Mouse (Mus musculus) forebrain, embryonic 15.5 days (tissue): ENCODE results near the gene Klhl8. TPM values are rescaled to one million over a fixed set of nuclear protein-coding genes. Genes with fewer than 3 reads are reported as not detected.

Experiments used
- ATAC-seq: fragments of 200-750 bp; cut with Nextera tagmentation; replicated peaks from 2 replicates; pipeline ENCODE4 v1.8.0; 2017; ENCODE audit warnings: mild to moderate bottlenecking, moderate TSS enrichment, moderate library complexity
- H3K27ac ChIP-seq: fragments of 300-500 bp; sonication (generic); replicated peaks from 2 replicates; pipeline ENCODE4 v1.5.1; 2015; ENCODE audit warnings: mild to moderate bottlenecking, inconsistent platforms
- H3K27me3 ChIP-seq: fragments of 300-500 bp; sonication (generic); 2 replicates; pipeline ENCODE4 v1.6.1; 2015; ENCODE audit warnings: inconsistent platforms
- H3K36me3 ChIP-seq: fragments of 300-500 bp; sonication (generic); 2 replicates; pipeline ENCODE4 v1.6.1; 2015; ENCODE audit warnings: mild to moderate bottlenecking, inconsistent platforms
- H3K4me1 ChIP-seq: fragments of 300-500 bp; sonication (generic); 2 replicates; pipeline ENCODE4 v1.6.1; 2015; ENCODE audit warnings: inconsistent platforms
- H3K4me2 ChIP-seq: fragments of 300-500 bp; sonication (generic); replicated peaks from 2 replicates; pipeline ENCODE4 v1.6.1; 2015; ENCODE audit warnings: mild to moderate bottlenecking, inconsistent platforms
- H3K4me3 ChIP-seq: fragments of 300-500 bp; sonication (generic); 2 replicates; pipeline ENCODE4 v1.5.1; 2015; ENCODE audit warnings: mild to moderate bottlenecking, inconsistent platforms
- H3K9ac ChIP-seq: fragments of 300-500 bp; sonication (generic); replicated peaks from 2 replicates; pipeline ENCODE4 v1.6.1; 2015; ENCODE audit warnings: mild to moderate bottlenecking, inconsistent platforms
- H3K9me3 ChIP-seq: fragments of 300-500 bp; sonication (generic); 2 replicates; pipeline ENCODE4 v1.6.1; 2016; ENCODE audit warnings: inconsistent platforms
- WGBS: fragments of 180-500 bp; shearing (Covaris S2); methylation state at CpG from one replicate; pipeline ENCODE4 v1.1.7; 2015; ENCODE audit warnings: mixed read lengths; 5-methylcytosine and 5-hydroxymethylcytosine counted together
- polyA plus RNA-seq: library from polyadenylated mRNA; unstranded; fragments of >200 nt; fragmentation: Nextera tagmentation; extraction: Ambion mirVana; gene quantifications from 2 replicates; pipeline ENCODE4 v1.2.1, GENCODE M21; 2015

The Klhl8 gene
- polyA plus RNA-seq, 1 experiment from 2014 or later = 46.3 TPM

DNA sequence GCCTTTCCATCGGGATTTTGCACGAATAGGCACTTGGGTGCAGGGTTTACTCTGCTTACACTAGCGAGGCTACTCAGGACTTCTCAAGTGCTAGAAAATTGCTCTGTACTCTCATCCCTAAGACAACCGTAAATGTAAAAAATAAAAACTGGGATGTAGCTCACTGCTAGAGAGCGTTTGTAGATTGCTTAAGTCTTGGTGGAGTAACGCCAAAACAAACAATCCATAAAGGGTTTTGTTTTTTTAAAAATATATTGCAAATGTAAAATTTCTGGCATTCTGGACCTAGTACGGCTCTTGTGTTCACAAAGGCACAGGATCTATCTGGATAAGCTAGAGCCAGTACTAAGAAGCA lies 17.1 kb upstream of the Klhl8 start:
- Histone ChIP-seq H3K27ac (no peak overlapping the region), H3K4me3 (no peak overlapping the region), H3K9ac (no peak overlapping the region), H3K9me3 (0 out of 2 replicates have a peak, but pooled peaks cover 4% of the 10 kb centered on the region), H3K36me3 (no peaks in the 10 kb centered on the region), H3K27me3 (no peaks in the 10 kb centered on the region), H3K4me2 (no peak overlapping the region), H3K4me1 (0 out of 2 replicates have a peak, but pooled peaks cover 4% of the 10 kb centered on the region)
- WGBS = 93% methylated on average over 7 of the region's 7 CpGs
- ATAC-seq = 0 out of 2 replicates have a peak, but pooled peaks have one; percentile 16

DNA sequence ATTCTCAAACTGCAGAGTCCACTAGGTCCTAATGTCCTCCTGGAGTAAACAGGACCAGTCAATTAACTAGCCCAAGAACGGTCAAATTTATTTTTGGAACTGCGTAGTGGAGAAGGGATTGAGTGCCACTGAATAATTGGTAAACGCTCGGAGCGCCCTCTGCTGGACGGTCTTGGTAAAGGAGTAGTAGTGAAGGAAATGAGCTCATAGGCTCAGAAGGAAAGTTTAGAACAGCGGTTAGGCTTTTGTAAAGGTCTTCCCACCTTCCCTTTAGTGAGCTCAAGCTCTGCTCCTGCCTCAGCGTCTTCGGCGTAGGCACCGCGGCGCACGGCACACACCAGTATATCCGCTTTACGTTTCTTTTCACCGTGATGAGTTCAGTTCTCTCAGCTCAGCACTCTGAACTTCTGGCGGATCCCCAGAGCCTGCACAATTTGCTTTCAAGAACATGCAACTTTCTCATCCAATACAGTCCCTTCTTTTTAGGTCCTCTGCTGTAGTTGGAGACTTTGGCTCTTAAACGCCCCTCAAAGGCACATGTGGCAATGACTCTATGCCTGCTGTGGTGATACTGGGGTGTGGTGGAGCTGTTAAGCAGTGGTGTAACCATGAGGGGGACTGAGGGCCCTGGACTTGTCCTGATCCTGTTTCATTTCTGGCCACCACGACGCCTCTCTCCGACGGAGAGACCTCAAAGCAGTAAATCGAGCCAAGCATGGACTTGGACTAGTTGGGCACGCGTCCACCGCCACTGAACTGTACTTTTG lies 16.6 kb upstream of the Klhl8 start:
- WGBS = 31% methylated on average over 27 of the region's 27 CpGs
- Histone ChIP-seq H3K9ac (no peak overlapping the region), H3K4me2 (peak overlapping the region; percentile 26), H3K27me3 (no peaks in the 10 kb centered on the region), H3K27ac (no peak overlapping the region), H3K36me3 (no peaks in the 10 kb centered on the region), H3K4me1 (0 out of 2 replicates have a peak, but pooled peaks cover 4% of the 10 kb centered on the region), H3K9me3 (no peaks in the 10 kb centered on the region), H3K4me3 (no peak overlapping the region)
- ATAC-seq = peak; percentile 57; the same call in 1 of the 2 replicates

DNA sequence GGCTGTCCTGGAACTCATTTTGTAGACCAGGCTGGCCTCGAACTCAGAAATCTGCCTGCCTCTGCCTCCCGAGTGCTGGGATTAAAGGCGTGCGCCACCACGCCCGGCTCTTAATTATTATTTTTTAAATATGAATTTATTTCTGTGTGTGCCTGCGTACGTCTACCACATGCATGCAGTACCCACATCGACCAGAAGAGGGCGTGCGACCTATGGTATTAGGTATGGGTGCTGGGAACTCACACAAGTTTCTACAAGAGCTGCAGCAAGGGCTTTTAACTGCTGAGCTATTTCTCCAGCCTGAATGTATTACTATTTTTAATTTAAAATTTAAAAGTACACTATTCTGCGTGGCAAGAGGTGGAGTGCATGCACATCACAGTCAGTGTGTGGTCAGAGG lies 15.3 kb upstream of the Klhl8 start:
- Histone ChIP-seq H3K27me3 (no peaks in the 10 kb centered on the region), H3K4me1 (0 out of 2 replicates have a peak, but pooled peaks cover 4% of the 10 kb centered on the region), H3K4me3 (no peak overlapping the region), H3K9ac (no peak overlapping the region), H3K36me3 (no peaks in the 10 kb centered on the region), H3K9me3 (no peaks in the 10 kb centered on the region), H3K27ac (no peak overlapping the region), H3K4me2 (no peak overlapping the region)
- no peak for ATAC-seq
- 76% methylated on average over 12 of the region's 12 CpGs for WGBS

DNA sequence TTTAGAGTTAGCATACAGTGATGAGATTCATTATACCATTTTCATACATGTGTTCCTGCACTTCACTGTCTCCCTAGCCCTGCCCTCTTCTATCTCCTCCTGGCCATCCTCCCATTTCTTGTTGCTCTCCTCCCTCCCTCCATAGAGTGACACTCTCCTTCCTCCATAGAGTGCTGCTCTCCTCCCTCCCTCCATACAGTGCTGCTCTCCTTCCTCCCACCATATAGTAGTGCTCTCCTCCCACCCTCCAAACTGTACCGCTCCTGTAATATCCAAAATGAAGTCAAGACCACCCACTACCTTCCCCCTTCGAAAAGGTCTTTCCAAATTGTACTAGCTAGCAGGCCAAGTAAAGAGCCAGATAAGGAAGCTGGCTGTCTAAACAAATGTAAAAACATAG lies 12.7 kb upstream of the Klhl8 start:
- Histone ChIP-seq H3K4me3 (no peak overlapping the region), H3K9me3 (no peaks in the 10 kb centered on the region), H3K9ac (no peak overlapping the region), H3K4me2 (no peak overlapping the region), H3K36me3 (no peaks in the 10 kb centered on the region), H3K27ac (no peak overlapping the region), H3K4me1 (0 out of 2 replicates have a peak, but pooled peaks cover 4% of the 10 kb centered on the region), H3K27me3 (no peaks in the 10 kb centered on the region)
- WGBS = 87% methylated on average over 2 of the region's 2 CpGs
- ATAC-seq = no peak

DNA sequence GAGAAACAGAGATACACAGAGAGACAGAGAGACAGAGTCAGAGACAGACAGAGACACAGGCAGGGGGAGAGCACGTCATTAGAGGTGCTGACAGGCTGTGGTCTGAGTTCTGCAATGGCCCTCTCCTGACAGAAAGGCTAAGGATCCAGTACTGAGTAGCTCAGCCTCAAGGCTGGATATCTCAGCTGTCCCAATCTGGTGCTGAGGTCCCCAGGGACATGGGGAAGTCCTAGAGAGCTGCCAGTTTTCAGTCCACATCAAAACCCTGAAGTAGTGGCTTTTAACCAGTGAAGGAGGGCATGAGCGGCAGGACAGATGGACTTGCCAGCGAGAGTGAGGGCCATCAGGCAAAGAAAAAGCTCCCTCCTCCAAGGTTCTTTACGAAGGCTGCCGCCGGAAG lies 12.0 kb upstream of the Klhl8 start:
- 88% methylated on average over 6 of the region's 6 CpGs for WGBS
- no peaks in the 10 kb centered on the region for H3K36me3 ChIP-seq
- H3K27me3 ChIP-seq = no peaks in the 10 kb centered on the region
- H3K4me3 ChIP-seq = no peak overlapping the region
- H3K27ac ChIP-seq = no peak overlapping the region
- H3K9ac ChIP-seq = no peak overlapping the region
- H3K9me3 ChIP-seq = no peaks in the 10 kb centered on the region
- no peak for ATAC-seq
- H3K4me2 ChIP-seq = no peak overlapping the region
- 0 out of 2 replicates have a peak, but pooled peaks cover 4% of the 10 kb centered on the region for H3K4me1 ChIP-seq

DNA sequence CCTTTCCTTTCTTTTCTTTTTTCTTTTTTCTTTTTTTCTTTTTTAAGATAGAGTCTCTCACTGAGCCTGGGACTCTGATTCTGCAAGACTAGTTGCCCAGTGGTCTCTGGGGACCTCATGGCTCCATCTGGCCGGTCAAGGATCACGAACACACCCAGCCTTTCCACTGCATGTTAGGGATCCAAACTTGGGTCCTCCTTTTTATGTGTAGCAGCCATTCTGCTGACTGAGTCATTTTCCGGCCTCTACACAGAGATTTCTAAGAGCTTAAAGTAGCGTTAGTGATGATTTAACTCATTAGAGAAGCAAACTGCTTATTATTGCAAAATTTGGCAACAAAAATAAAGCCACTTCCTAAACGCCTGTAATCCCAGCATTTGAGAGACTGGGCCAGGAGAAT lies 11.4 kb upstream of the Klhl8 start:
- Histone ChIP-seq H3K4me2 (no peak overlapping the region), H3K27me3 (no peaks in the 10 kb centered on the region), H3K4me3 (no peak overlapping the region), H3K36me3 (no peaks in the 10 kb centered on the region), H3K9ac (no peak overlapping the region), H3K9me3 (no peaks in the 10 kb centered on the region), H3K4me1 (no peaks in the 10 kb centered on the region), H3K27ac (no peak overlapping the region)
- WGBS = 66% methylated on average over 5 of the region's 5 CpGs
- no peak for ATAC-seq

DNA sequence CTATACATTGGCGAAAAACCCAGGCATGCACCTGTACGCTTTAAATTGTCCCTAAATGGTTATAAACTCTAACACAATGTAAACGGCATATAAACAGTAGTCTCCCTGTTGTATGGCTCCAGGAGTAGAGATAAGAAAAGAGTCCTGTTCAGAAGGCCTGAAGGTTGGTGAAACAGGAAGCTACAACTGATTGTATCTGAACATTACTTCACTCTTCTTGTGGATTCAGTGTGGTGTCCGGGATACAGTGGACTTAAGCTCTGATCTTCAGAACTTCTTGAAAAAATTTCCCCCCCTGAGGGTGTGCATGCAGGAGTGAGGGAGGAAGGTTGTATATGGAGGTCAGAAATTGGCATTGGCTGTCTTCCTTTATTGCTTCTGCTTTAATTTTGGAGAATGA lies 8.4 kb upstream of the Klhl8 start:
- no peak for ATAC-seq
- 91% methylated on average over 4 of the region's 4 CpGs for WGBS

DNA sequence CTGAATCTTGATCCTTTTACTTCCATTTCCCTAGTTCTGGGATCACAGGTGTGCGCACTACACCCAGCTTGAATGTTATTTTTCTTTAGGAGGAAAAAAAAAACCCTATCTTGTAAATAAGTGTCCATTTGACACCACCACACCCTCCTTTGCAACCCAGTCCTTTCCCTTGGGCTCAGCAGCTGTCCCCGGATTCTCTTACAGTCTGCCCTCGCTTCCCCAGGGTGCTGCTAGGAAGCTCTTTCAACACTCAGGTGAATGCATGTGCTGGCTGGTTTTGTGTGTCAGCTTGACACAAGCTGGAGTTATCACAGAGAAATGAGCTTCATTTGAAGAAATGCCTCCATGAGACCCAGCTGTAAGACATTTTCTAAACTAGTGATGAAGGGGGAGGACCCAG lies 7.2 kb upstream of the Klhl8 start:
- no peaks in the 10 kb centered on the region for H3K9me3 ChIP-seq
- H3K4me3 ChIP-seq = no peak overlapping the region
- no peaks in the 10 kb centered on the region for H3K36me3 ChIP-seq
- H3K27me3 ChIP-seq = no peaks in the 10 kb centered on the region
- H3K9ac ChIP-seq = no peak overlapping the region
- WGBS = 76% methylated on average over 3 of the region's 3 CpGs
- H3K27ac ChIP-seq = no peak overlapping the region
- no peak overlapping the region for H3K4me2 ChIP-seq
- no peak for ATAC-seq
- no peaks in the 10 kb centered on the region for H3K4me1 ChIP-seq

More for the DNA sequence above, 8.4 kb upstream of the Klhl8 start:
- Histone ChIP-seq H3K36me3 (no peaks in the 10 kb centered on the region), H3K27ac (no peak overlapping the region), H3K4me2 (no peak overlapping the region), H3K9me3 (no peaks in the 10 kb centered on the region), H3K9ac (no peak overlapping the region), H3K4me3 (no peak overlapping the region), H3K4me1 (no peaks in the 10 kb centered on the region), H3K27me3 (no peaks in the 10 kb centered on the region)

DNA sequence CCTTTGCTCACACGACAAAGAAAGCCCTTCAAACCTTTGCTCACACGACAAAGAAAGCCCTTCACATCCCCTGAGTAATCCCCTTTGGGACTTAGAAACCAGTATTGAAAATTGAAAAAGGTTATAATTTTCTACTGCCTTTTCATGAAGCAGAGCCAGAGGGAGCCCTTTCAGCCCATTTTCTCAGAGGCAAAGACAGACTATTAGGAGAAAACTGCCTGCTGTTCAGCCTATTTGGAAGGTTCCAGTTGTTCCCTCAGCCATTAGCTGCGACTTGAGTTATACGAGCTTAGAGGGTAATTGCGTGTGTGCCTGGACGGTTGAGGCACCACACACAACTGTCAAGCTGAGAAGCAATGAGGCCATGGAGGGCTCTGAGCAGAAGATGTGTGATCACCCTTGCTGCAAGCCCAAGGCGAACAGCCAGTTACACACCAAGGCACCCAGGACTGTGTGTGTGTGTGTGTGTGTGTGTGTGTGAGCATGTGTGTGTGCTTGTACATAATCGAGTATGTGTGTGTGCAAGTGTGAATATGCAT lies 6.4 kb upstream of the Klhl8 start:
- H3K27ac ChIP-seq = no peak overlapping the region
- peak; percentile 51; the same call in 1 of the 2 replicates for ATAC-seq
- no peak overlapping the region for H3K4me2 ChIP-seq
- H3K4me1 ChIP-seq = no peaks in the 10 kb centered on the region
- H3K9me3 ChIP-seq = no peaks in the 10 kb centered on the region
- no peaks in the 10 kb centered on the region for H3K27me3 ChIP-seq
- 29% methylated on average over 8 of the region's 8 CpGs for WGBS
- H3K9ac ChIP-seq = no peak overlapping the region
- H3K4me3 ChIP-seq = no peak overlapping the region
- no peaks in the 10 kb centered on the region for H3K36me3 ChIP-seq

DNA sequence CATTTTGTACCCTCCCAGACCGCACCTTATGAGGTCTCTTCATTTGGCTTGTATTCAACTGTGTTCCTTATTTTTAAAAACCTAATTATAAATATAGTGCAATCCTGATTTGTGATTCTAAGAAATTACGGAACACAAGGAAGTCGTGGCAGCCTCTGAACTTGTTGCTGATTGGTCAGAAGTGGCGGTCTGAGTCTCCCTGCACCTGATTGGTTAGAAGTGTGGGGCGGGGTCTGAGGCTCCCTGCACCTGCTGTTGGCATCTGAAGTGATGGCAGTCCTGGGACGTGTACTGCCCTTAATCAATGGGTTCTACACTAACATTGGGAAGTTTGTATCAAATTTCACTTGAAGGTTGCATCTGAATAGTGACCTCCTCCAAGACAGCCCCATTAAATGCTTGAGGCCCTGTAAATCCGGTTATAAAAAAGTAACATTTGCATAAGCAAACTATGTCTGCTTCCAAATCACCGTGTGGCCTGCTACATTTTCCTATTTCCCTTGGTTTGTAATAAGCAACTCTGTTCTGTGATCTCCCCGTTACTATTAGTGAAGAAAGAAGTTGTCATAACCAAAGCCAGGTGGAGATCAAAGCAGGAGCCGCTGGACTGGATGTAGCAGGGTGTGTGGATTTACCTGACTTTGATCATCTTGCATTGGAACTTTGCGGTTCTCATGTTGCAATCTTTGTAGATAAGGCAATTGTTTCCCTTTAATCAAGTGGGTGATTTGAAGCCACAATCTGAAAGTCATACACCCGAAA lies 5.7 kb upstream of the Klhl8 start:
- Histone ChIP-seq H3K4me1 (no peaks in the 10 kb centered on the region), H3K4me2 (no peak overlapping the region), H3K36me3 (no peaks in the 10 kb centered on the region), H3K27ac (no peak overlapping the region), H3K27me3 (no peaks in the 10 kb centered on the region), H3K9ac (no peak overlapping the region), H3K9me3 (no peaks in the 10 kb centered on the region), H3K4me3 (no peak overlapping the region)
- no peak for ATAC-seq
- WGBS = 58% methylated on average over 12 of the region's 12 CpGs

DNA sequence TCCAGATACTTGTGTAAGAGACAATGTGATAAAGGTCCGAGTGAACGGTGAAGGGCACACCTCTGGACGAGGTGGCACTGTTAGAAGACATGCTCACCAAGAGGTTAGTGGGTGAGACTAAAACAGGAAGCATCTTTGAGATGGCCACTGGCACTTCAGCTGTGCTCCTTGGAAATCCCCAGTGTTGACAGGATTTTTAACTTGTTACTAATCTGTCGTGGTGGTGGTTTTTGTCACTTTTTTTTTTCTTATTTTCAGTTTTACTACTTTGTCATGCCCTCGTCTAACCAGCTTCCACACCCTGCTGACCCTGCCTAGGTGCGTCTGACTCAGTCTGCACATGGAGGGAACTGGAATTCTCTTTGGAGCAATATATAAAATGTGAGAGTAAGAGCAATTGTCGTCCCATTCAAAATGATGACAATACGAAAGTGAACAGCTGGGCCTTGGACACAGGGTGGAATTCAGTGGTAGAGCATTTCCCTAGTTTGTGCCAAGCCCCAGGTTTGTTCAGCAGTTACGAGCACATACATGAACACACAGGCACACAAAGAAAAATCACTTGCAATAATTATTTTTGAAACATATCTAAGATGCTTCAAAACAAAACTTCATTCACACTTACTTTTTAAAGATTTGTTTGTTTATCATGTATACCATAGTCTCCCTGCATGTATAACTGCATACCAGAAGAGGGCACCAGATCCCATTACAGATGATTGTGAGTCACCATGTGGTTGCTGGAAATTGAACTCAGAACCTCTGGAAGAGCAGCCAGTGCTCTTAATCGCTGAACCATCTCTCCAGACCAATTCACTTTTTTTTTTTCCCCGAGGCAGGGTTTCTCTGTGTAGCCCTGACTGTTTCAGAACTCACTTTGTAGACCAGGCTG lies 3.5 kb upstream of the Klhl8 start:
- ATAC-seq = no peak
- no peak overlapping the region for H3K4me3 ChIP-seq
- 76% methylated on average over 11 of the region's 11 CpGs for WGBS

More for the DNA sequence above, 3.5 kb upstream of the Klhl8 start:
- Histone ChIP-seq H3K4me2 (no peak overlapping the region), H3K4me1 (peaks cover 13% of the 10 kb centered on the region), H3K27me3 (no peaks in the 10 kb centered on the region), H3K9me3 (no peaks in the 10 kb centered on the region), H3K36me3 (no peaks in the 10 kb centered on the region), H3K27ac (no peak overlapping the region), H3K9ac (no peak overlapping the region)
